Mouse (Mus musculus) layer of hippocampus, postnatal 14 days (tissue): ENCODE measurements around the gene Fgfr2. TPM values are rescaled to one million over a fixed set of nuclear protein-coding genes. Genes with fewer than 3 reads are reported as not detected.

Experiments used
- DNase-seq, 2 experiments: peaks; one replicate each; pipeline ENCODE4 v3.0.0; 2021 to 2022; ENCODE audit warnings: low spot score in 2 of 2, mixed read lengths in 1 of 2
- total RNA-seq, 2 experiments: library from RNA; stranded (reverse); gene quantifications; 2 replicates each; pipeline ENCODE4 v1.2.3; 2021

Gene Fgfr2
- total RNA-seq, 2 experiments from 2014 or later: 38.3 to 40.2 TPM

- no peak for DNase-seq
Observed at GRCm38 (mm10) chr7:132296132-132296531, 827.0 kb downstream of the Fgfr2 start.

- no peak for DNase-seq
Observed at GRCm38 (mm10) chr7:132287340-132287664, 835.8 kb downstream of the Fgfr2 start.

- no peak for DNase-seq
Observed at GRCm38 (mm10) chr7:132286630-132287339, 836.4 kb downstream of the Fgfr2 start.

- peak; percentile 73 to 88 for DNase-seq
Observed at GRCm38 (mm10) chr7:132284795-132285194, 838.4 kb downstream of the Fgfr2 start.

- DNase-seq: peak in 1 of 2 experiments; percentile 43
Observed at GRCm38 (mm10) chr7:132284048-132284737, 839.0 kb downstream of the Fgfr2 start.

- DNase-seq: no peak
Observed at GRCm38 (mm10) chr7:132282576-132282975, 840.6 kb downstream of the Fgfr2 start.

- DNase-seq: no peak
Observed at GRCm38 (mm10) chr7:132282161-132282560, 841.0 kb downstream of the Fgfr2 start.

GRCm38 (mm10) chr7:132281753-132282152 lies 841.4 kb downstream of the Fgfr2 start:
- peak in 1 of 2 experiments; percentile 42 for DNase-seq

GRCm38 (mm10) chr7:132278658-132279057 lies 844.5 kb downstream of the Fgfr2 start:
- no peak for DNase-seq

GRCm38 (mm10) chr7:132276287-132276686 lies 846.9 kb downstream of the Fgfr2 start:
- DNase-seq: no peak

GRCm38 (mm10) chr7:132273741-132274513 lies 849.2 kb downstream of the Fgfr2 start:
- DNase-seq: no peak

GRCm38 (mm10) chr7:132272984-132273383 lies 850.2 kb downstream of the Fgfr2 start:
- DNase-seq: no peak

GRCm38 (mm10) chr7:132270364-132270763 lies 852.8 kb downstream of the Fgfr2 start:
- DNase-seq: no peak

- DNase-seq: no peak
Observed at GRCm38 (mm10) chr7:132269661-132270060, 853.5 kb downstream of the Fgfr2 start.

- DNase-seq: no peak
Observed at GRCm38 (mm10) chr7:132267721-132268498, 855.2 kb downstream of the Fgfr2 start.

- DNase-seq: no peak
Observed at GRCm38 (mm10) chr7:132264763-132265162, 858.4 kb downstream of the Fgfr2 start.

GRCm38 (mm10) chr7:132263186-132263585 lies 860.0 kb downstream of the Fgfr2 start:
- DNase-seq: no peak

GRCm38 (mm10) chr7:132262696-132263095 lies 860.5 kb downstream of the Fgfr2 start:
- no peak for DNase-seq

GRCm38 (mm10) chr7:132261885-132262284 lies 861.3 kb downstream of the Fgfr2 start:
- no peak for DNase-seq

GRCm38 (mm10) chr7:132260632-132261031 lies 862.5 kb downstream of the Fgfr2 start:
- DNase-seq: no peak

- peak in 1 of 2 experiments; percentile 63 for DNase-seq
Observed at GRCm38 (mm10) chr7:132258817-132259216, 864.3 kb downstream of the Fgfr2 start.
